Mouse (Mus musculus): ENCODE measurements around the gene Prps1.
"Not testable (repeated sequence)": the region's sequence is repeated elsewhere in the genome, so short reads cannot be mapped to it uniquely, and the experiment has no call there.

Prps1 gene

GRCm38 (mm10) chrX:140456279-140456731, at the start of gene Prps1:
Gene Prps1 (plus strand): TSS chrX:140456613.
- DNase-seq (ENCODE audit: low read depth): peak; percentile 96

- no peak for DNase-seq (ENCODE audit: low read depth)
These were observed 48.8 kb upstream of the Prps1 start for GRCm38 (mm10) chrX:140407593-140407992.

- DNase-seq (ENCODE audit: low read depth): no peak
These were observed 37.9 kb upstream of the Prps1 start for GRCm38 (mm10) chrX:140418467-140418866.

- no peak for DNase-seq (ENCODE audit: low read depth)
These were observed 29.3 kb upstream of the Prps1 start for GRCm38 (mm10) chrX:140427124-140427523.

- DNase-seq (ENCODE audit: low read depth): peak; percentile 44
These were observed 28.2 kb upstream of the Prps1 start for GRCm38 (mm10) chrX:140428252-140428651.

GRCm38 (mm10) chrX:140429985-140430384, 26.4 kb upstream of the Prps1 start:
- no peak for DNase-seq (ENCODE audit: low read depth)

GRCm38 (mm10) chrX:140430506-140430905, 25.9 kb upstream of the Prps1 start:
- DNase-seq (ENCODE audit: low read depth): no peak

GRCm38 (mm10) chrX:140431981-140432380, 24.4 kb upstream of the Prps1 start:
- DNase-seq (ENCODE audit: low read depth): no peak

- no peak for DNase-seq (ENCODE audit: low read depth)
These were observed 23.6 kb upstream of the Prps1 start for GRCm38 (mm10) chrX:140432786-140433185.

GRCm38 (mm10) chrX:140437906-140438305, 18.5 kb upstream of the Prps1 start:
- DNase-seq (ENCODE audit: low read depth): no peak

GRCm38 (mm10) chrX:140445551-140445950, 10.9 kb upstream of the Prps1 start:
- no peak for DNase-seq (ENCODE audit: low read depth)

- DNase-seq (ENCODE audit: low read depth): no peak
These were observed 6.3 kb upstream of the Prps1 start for GRCm38 (mm10) chrX:140450071-140450470.

- peak; percentile 48 for DNase-seq (ENCODE audit: low read depth)
These were observed 508 bp downstream of the Prps1 start for GRCm38 (mm10) chrX:140456751-140457491.

GRCm38 (mm10) chrX:140457502-140457901, 1.1 kb downstream of the Prps1 start:
- peak; percentile 31 for DNase-seq (ENCODE audit: low read depth)

- no peak for DNase-seq (ENCODE audit: low read depth)
These were observed 21.8 kb downstream of the Prps1 start for GRCm38 (mm10) chrX:140478231-140478630.

GRCm38 (mm10) chrX:140479171-140479570, 22.8 kb downstream of the Prps1 start:
- peak; percentile 71 for DNase-seq (ENCODE audit: low read depth)

- no peak for DNase-seq (ENCODE audit: low read depth)
These were observed 32.8 kb downstream of the Prps1 start for GRCm38 (mm10) chrX:140489174-140489573.

GRCm38 (mm10) chrX:140490203-140490602, 33.8 kb downstream of the Prps1 start:
- no peak for DNase-seq (ENCODE audit: low read depth)

GRCm38 (mm10) chrX:140491884-140492571, 35.6 kb downstream of the Prps1 start:
- DNase-seq (ENCODE audit: low read depth): peak; percentile 65

GRCm38 (mm10) chrX:140493527-140494029, 37.2 kb downstream of the Prps1 start:
- no peak for DNase-seq (ENCODE audit: low read depth)

- DNase-seq (ENCODE audit: low read depth): no peak
These were observed 37.8 kb downstream of the Prps1 start for GRCm38 (mm10) chrX:140494170-140494569.

- DNase-seq (ENCODE audit: low read depth): not testable (repeated sequence)
These were observed 42.0 kb downstream of the Prps1 start for GRCm38 (mm10) chrX:140498431-140498830.

- no peak for DNase-seq (ENCODE audit: low read depth)
These were observed 43.9 kb downstream of the Prps1 start for GRCm38 (mm10) chrX:140500306-140500705.
